Mouse (Mus musculus) T-helper 1 cell (primary cell): Measurements from ENCODE around the gene Hmg20b.

ENCODE experiments used
- in situ Hi-C: fragments of 300-600 bp; cut with MboI, MseI; formaldehyde crosslinking; loops from one replicate; pipeline ENCODE4 v1.15.1; 2025; ENCODE audit warnings: high pct_unique_total_duplicates

Hmg20b gene

DNA sequence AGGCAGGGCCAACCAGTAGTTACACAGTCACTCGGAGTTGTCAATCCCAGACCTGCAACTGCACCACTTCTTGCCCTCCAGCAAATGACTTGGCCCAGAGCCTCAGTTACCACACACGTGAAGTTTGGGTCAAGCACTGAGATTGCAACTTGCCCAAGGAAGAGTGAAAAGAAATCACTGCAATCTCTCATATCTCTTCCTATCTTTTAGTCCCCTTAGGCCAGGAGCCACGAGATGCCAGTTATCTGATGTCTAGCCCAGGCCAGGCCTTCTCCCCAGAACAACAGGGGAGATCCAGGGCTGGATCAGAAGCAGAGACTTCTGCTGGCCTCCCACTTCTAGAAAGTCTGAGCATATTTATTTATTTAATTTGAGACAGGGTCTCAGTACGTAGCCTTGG is 5.3 kb upstream of the Hmg20b start:
- in situ Hi-C loops = no loop called here

DNA sequence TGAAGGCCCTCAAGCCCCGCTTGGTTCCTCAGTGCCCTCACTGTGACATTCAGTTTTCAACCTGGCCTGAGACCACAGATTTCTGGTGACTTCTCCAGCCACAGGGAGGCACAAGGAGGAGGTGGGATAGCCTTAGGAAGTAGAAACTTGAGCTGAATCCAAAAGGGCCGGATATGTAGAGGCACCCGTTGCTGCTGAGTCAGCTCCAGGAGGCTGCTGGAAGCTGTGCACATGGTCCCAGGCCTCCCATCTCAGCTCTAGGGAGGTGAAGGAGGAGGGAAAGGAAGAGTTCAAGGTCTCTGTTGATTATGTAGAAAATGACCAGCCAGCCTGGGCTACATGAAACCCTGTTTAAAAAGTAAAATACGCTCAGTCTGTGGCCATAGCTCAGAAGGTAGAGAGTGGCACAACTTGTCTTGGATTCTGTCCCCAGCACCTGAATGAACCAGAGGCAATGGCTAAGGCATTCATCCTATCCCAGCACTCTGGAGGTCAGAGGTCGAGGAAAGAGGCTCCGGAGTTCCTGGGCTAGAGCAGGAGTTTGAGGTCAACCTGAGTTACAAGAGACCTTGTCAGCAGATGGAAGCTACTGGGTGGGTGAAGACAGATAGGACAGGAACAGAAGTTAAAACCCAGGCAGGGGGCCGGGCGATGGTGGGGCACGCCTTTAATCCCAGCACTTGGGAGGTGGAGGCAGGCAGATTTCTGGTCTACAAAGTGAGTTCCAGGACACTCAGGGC is 4.6 kb upstream of the Hmg20b start:
- in situ Hi-C loops = no loop called here

DNA sequence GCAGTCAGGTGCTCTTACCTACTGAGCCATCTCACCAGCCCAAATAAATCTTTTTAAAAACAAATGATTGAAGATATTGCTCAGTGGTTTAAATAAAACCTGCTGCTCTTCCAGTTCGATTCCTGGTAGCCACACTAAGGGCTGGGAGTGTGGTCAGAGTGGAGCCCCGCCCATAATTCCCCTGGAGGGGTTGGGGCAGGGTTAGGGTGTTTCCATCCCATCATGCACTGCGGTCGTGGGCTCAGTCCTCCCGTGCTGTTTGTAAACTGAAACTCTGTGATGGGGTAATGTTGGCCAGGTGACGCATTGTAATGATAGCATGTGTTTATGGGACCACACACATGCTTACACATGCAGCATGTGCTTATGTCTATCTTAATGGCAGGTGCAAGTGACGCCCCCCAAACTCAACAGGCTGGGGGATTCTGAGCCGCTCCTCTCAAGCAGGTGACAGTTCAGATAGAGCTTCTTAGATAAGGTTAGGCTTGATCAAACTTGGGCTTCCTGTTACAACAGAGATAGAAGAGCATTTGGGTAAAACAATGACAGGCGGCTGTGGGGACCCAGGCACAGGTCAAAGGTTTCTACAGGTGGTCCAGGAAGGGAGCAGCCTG is 1.5 kb upstream of the Hmg20b start:
- in situ Hi-C loops = no loop called here

DNA sequence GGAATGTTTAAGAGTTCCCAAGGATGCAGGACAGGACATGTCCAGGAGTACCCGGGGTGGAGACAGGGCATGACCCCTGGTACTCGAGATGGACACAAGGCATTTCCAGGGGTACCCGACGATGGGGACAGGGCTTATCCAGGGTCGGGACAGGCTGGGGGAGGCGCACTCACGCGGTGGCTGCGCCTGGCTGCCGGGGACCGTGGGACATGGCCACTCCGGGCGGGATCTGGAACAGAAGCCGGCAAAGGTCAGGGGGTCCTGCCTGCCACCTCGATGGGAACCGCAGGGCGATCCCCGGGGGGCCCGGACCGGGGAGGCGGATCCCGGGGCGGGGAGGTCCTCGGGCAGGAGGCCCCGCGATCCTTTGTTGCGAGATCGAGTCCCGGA is 324 bp downstream of the Hmg20b start:
- in situ Hi-C loops = no loop called here

DNA sequence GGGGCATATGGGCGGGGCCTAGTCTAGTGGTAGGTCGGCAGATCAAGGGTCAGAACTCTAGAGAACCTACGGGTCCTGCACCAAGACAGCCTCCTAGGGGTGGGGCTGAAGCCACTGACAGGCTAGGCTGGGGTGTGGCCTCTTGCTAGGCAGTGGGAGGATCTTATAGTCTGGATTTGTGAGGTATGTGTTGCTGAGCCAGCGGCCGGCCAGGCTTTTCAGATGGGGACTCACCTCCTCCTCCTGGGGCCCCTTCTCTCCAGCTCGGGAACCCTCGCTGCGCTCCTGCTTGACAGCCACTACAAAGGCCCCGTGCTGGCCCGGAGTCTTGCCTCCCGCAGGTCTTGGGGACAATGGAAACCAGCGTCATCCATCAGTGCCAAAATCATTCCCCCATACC is 1.1 kb downstream of the Hmg20b start:
- in situ Hi-C loops = no loop called here

DNA sequence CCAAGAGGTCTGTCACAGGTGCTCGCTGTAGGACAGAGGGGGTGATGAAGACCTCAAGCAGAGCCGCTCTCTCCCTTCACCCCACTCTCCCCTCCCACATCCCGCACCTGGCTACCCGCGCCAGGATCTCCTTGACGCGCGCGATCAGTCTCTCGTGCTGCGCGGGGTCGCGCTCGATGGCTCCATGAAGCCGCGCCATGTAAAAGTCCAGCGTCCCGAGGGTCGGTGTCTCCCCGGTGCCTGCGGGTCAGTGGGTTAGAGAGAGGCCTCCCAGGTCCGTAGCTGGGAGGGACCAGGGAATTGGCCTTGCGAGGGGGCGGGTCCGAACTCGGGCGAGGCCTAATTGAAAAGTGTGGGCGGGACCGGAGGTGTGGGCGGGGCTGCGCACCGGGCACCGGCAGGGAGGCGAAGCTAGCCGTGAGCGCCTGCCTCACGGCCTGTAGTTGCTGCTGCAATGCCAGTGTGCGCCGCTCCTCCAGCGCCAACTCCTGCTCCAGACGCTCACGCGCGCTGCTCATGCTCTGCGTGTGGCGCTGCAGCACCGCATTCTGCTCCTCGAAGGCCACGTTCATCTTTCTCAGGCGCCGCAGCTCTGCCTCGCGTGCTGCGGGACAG is 3.7 kb downstream of the Hmg20b start:
- in situ Hi-C loops = no loop called here

DNA sequence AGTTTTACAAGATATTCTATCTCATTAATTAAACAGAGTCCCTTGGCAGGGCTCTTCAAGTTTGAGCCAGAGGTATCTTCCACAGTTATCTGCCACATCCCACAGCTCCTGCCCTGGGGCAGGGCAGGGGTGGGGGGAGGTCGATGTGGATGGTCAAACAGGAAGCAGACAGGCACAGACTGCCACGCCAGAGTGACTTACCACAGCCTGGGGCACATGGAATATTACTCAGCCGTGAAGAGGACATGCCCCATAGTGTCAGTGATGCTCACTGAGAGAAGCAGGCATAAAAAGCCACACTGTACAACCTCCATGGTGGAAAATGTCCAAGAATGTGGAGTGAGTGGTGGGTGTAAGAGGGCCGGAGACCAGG is 5.1 kb downstream of the Hmg20b start:
- in situ Hi-C loops = no loop called here

DNA sequence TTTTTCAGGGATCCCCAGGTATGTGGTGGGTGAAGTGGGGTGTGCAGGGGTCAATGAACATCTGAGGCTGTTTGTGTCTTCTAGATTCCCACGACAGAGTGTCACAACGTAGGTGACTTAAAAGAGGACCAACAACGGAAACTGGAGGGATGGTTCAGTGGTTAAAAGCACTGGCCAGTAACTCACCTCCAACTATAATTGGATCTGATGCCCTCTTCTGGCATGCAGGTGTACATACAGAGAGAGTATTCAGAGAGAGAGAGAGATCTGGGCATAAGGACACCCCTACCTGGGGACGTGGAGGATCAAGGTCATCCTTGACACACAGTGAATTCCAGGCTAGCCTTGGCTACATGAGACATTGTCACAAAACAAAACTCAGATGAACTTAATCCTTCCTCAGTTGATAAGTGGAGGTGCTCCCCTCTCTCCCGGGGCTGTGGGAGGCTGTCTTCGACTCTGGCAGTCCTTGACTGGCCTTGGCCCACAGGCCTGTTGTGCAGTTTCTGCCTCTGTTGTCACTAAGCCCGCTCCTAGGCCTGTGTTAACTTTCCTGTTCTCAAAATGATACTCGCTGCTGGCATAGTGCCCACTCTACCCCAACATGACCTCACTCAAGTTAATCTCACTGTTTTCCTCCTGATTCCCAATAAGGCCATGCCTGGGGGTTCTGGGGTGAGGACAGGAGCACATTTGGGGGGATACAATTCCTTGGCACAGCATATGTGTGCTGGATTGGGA is 5.7 kb downstream of the Hmg20b start:
- in situ Hi-C loops = no loop called here

DNA sequence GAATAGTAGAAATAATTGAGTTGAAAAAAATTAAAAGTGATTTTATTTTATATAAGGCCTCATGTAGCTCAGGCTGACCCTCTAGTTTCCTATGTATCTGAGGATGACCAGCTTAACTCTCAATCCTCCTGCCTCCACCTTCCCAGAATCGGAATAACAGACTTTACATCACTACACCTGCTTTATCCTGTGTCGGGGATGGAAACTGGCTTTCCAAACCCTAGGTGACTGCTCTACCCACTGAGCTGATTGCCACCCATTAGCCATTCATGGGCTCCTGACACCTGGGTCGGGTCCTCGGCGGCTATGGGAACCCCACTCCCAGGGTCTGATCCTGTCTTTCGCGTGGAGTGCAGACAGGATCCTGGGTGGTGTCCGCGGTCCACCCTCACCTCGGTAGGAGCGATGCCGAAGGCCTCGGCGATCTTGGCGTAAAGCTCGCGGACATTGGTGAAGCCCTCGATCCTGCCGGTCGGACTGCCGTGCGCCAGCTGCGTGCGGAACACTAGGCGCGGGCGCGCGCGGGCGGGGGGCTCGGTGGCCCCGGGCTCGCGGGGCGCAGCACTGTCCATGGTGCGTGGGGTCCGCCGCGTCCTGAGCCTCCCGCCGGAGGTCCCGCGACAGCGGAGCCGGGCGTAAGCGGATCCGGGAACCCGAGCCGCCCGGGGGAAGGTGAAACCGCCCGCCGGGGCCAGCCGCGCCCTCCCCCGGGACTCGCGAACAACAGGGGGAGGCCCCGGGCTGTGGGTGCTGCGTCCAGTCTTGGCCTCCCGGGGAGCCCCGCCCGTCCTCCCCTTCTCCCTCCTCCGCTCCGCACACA is 7.4 kb downstream of the Hmg20b start, which contains the start of gene Gipc3:
Gene Gipc3, minus strand, starts transcription at position 581 of the 820 bp plus-strand sequence.
- in situ Hi-C loops = no loop called here

DNA sequence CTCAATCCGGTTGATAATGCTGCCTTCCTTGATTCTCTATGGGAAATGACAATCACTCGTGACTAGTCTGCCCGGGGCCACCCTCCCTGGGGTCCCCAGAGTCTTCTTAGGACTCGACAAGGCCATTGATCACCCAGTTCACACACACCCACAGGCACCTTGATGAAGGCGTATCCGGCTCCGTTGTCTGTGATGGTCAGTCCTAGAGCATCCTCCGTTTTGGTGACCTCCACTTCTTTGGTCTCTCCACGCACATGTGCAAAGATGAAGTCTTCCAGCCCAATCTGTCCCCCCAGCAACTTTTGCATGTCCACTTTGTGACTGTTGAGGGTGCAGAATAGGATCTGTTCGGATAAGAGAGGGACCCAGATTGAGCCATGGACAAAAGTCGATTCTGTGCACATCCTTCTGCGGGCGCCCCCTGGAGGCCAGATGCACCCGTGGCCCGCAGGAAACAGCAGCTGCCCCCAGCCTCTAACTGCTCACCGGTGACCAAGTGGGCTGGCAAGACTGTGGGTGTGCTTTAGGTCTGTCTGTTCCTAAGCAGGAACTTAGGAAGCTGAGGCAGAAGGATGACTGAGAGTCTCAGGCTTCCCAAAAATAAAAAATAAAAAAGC is 8.8 kb downstream of the Hmg20b start:
- in situ Hi-C loops = no loop called here

DNA sequence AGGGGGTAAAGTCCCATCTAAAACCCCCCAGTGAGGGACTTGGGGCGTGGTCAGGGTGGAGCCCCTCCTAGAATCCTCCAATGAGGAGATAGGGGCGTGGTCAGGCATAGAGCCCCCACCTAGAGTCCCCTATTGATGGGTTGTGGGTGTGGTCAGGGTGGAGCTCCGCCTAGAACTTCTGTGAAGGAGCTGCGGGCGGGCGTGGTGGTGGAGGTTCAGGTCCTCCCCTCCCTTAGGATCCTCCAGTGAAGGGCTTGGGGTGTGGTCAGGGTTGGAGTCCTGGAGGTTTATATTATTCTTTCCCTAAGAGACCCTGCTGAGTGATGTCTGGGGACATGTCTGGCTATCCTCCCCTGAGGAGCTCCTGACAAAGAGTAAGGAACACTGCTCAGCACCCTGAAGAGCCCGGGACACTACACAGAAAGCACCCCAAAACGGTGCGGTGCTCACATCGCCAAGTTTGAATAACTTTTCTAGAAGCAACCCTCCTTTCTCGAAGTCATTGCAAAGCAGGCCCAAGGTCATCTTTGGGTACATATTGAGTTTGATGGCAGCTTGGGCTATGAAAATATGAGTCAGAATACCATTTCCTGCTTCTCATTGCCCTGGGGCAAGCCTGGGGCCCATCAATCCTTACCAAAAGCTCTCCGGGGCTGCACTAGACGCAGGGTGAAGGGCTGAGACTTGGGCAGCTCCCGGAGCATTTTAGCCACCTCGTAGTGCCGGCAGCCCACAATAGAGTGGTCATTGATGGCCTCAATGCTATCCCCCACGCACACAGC is 9.5 kb downstream of the Hmg20b start:
- in situ Hi-C loops = no loop called here

DNA sequence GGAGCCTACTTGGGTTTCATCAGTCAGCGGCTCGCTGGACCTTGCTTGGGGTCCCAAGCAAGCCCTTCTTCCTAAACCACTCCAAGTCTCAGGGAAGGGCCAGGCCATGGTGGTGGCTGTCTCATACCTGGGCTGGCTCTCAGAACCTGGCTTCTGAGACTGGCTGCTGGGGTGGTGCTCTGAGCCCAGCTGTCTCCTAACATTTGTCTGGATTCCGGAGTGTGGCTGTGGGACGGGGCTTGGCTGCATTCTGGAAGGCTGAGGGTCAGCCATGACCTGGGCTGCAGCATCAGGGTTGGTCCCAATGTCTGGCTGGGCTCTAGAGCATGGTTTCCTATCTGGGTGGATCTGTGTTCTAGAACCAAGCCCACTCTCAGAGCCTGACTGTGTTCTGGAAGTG is 13.7 kb downstream of the Hmg20b start:
- in situ Hi-C loops = no loop called here

DNA sequence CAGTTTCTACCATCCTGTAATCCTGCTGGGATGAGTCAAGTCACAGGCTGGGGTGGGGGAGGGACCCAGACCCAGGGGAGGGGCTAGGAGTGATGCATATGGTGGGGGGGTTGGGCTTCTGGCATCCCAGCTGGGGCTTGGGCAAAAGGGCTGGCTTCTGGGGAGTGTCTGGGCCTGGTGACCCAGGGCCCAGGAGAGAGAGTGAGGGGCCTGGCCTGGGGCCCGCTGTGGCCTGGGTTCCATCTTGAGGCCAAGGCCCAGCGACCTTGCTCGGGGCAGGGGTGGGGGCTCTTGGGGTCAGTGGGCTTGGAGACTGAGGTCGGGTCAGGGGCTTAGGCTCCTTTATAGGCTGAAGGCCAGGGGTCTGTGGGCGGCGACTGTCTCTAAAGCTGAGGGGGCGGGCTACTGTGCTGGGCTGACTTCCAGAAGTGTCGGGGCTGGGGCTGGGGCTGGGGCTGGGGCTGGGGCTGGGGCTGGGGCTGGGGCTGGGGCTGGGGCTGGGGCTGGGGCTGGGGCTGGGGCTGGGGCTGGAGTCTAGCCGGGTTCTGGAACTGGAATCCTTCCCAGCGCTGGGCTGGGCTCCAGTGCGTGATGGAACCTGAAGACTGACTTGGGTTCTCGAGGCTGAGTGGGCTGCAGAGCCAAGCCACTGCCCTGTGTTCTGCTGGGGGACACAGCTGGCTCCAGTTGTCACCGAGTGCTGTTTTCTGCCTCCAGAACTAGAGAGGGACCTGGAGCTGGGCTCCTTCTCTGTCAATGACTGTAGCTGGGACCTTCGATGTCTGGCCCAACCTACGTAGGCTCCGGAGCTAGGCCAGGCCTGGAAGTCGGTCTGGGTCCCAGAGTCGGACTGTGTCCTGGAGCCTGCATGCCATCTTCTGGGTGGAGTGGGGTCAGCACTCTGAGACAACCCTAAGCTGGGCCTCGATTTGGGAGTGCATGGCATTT is 14.6 kb downstream of the Hmg20b start:
- in situ Hi-C loops = no loop called here

DNA sequence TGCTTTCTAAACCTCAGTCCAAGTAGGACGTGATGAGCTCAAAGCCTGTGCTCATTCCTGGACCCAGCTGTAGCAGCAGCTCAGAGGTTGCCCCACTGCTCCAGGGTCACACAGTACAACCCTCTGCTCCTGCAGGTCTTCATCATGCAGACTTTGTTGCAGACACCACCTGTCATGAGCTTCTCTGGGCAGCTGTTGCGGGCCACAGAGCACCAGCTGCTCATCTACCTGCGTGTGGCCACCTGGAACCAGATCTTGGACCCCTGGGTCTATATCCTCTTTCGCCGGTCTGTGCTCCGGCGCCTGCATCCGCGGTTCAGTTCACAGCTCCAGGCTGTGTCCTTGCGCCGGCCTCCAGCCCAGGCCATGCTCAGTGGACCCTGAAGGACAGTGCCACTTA is 16.0 kb downstream of the Hmg20b start:
- in situ Hi-C loops = no loop called here

DNA sequence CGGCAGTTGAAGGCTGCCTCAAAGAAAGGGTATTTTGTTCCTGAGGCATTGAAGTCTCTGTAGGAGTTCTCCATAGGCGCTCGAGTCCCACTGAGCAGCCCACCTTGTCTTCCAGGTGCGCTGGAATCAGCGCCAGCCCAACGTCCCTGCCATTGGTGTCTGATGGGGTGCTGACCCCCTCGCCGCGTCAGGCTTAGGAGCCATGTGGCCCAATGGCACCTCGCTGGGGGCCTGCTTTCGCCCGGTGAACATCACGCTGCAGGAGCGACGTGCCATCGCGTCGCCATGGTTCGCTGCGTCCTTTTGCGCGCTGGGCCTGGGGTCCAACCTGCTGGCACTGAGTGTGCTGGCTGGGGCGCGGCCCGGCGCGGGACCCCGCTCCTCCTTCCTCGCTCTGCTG is 18.0 kb downstream of the Hmg20b start:
- in situ Hi-C loops = no loop called here

DNA sequence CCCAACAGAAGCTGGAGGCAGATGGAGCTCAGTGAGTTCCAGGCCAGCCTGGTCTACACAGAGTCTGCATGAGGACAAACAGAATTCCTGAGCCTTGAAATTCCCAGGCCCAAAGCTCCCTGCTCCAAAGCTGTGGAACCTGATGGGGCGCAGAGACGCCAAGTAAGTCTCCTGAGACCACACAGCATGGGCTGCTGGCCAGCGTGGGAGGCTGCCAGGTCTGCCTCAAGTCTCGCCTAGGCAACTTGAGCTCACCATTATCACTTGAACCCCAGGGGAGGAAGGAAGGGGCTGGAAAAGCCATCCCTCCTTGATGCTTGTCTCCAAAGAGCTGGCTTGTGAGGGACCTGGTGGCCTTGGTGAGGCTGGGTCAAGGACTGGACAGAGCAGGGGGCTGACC is 20.3 kb downstream of the Hmg20b start:
- in situ Hi-C loops = no loop called here

DNA sequence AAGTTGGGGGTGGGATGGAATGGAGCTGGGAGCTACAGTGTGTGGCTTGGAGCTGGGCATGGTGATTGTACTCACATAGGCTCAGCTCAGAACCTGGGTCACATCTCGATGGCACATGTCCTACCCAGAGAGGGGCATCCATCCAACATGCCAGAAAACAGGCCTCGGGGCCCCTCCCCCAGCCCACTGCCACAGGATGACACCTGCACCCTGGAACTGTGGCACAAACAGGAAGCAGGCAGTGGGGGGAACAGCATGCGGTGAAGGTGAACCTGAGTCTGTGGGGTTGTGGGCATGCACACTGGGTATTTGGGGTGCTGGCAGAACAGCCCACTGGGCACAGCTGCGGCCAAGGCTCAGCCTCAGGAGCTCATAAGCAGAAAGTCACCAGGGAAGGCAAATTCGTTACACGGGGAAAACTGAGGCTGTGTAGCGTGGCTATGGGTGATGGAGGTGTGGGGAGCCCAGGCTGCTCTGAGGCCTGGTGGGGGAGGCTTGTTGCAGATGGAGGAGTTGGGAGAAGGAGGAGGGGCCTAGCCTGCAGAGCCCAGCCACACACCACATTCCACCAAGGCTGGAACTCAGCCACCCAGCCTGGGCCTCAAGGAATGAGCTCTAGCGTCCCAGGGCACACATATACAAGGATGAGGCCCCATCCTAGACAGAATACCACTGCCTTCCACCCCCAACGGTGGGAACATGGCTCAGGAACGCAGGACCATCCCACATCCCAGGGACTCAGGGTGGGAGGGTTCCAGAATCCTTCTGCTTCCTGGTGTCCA is 20.9 kb downstream of the Hmg20b start:
- in situ Hi-C loops = no loop called here

DNA sequence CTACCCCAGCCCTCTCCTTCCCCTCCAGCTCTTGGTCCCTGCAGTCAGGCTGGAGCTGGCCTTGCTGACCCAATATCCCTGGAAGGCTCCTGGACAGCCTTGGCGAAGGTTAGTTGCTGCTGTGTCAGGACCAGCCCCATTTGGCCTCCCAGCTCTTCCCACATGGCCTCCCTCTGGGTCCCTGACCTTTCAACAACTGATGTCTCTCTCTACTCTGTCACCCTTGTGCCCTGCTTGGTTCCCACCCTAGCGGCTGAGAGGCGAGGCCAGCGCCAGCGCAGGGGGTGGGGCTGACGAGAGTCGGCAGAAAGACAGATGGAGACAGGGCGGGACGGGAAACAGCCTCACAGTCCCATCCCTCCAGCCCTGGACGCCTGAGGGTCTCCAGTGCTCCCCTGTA is 21.9 kb downstream of the Hmg20b start, which contains the start of gene Tbxa2r:
Gene Tbxa2r, plus strand, starts transcription at position 346 of the 400 bp plus-strand sequence.
- in situ Hi-C loops = no loop called here
